Mouse (Mus musculus): ENCODE measurements around the gene Neurog1. TPM values are rescaled to one million over a fixed set of nuclear protein-coding genes. Genes with fewer than 3 reads are reported as not detected.

The Neurog1 gene
- polyA plus RNA-seq, 2 experiments from 2014 or later = not detected

GRCm38 (mm10) chr13:56257469-56258153 is 5.6 kb upstream of the Neurog1 start:
- no peak for ATAC-seq

DNA sequence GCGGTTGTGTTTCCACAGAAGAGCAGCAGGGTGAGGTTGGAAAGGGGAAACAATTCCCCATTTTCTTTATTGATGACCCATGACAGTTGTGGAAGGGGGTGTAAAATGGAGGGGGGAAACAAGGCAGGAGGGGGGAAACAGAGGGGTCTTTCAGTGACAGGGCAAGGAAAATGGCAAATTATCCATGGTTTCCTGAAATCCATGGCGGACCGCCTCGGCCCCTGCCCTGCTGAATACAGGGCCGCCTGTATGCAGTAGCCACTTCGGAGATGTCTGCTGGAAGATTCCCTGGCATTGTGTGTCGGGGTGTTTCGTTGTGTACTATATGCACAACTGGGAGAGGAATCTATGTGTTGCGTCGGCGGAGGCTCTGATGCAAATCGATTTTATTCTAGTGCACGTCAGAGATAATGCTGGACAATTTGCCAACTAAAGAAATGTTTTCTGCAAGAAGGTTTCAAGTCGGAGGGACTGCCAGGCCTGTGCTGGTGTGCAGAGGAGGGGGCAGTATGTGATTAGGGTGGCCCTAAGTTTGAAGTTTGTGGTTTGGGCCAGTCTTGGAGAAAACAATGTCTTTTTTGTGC is 4.8 kb upstream of the Neurog1 start:
- ATAC-seq = no peak

GRCm38 (mm10) chr13:56253379-56253778 is 1.4 kb upstream of the Neurog1 start:
- no peak for ATAC-seq

DNA sequence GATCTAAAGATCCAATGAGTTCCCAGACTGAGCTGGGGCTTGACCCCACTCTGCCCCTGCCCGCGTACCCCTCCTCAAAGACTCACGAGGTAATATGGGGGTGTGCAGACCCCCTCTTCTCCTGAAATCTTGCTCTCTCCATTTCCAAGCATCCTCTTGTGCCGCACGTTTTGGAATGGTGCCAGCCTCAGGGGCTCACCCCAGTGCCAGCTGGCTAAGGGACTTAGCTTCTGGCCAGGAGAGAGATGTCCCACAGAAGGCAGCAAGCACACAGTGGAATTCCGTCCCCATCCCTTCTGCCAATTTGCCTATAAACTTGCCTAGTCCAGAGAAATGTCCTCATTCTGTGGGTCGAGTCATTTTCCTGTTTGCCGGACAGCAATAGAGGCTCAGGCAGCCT is 820 bp upstream of the Neurog1 start:
- ATAC-seq = no peak

GRCm38 (mm10) chr13:56251176-56251923 is 613 bp downstream of the Neurog1 start:
- ATAC-seq = no peak

DNA sequence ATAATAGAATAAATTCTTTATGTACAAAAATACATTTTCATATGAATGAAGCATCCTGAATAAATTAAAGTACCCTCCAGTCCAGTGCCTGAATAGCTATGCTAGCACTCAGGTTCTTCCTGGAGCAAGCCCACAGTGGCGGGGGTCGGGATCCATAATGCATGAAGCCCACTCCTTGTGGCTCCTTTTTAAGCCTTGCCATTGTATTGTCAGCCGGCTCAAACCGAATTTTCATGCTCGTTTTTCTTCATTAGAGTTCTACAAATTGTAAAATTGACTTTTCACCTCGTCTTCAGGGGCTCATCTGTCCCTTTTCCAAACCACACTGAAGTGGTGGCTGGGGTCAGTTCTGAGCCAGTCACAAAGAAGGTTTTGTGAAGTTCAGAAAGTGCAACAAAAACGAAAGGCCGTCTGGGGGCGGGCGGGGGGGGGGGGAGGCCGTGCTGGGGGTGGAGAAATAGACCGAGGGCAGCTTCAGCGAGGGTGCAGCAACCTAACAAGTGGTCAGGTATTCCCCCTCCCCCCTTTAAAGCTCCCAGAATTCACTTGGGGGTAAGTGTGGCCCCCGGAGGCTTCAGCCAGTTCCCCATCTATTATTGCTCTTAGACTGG is 1.3 kb downstream of the Neurog1 start:
- no peak for ATAC-seq

DNA sequence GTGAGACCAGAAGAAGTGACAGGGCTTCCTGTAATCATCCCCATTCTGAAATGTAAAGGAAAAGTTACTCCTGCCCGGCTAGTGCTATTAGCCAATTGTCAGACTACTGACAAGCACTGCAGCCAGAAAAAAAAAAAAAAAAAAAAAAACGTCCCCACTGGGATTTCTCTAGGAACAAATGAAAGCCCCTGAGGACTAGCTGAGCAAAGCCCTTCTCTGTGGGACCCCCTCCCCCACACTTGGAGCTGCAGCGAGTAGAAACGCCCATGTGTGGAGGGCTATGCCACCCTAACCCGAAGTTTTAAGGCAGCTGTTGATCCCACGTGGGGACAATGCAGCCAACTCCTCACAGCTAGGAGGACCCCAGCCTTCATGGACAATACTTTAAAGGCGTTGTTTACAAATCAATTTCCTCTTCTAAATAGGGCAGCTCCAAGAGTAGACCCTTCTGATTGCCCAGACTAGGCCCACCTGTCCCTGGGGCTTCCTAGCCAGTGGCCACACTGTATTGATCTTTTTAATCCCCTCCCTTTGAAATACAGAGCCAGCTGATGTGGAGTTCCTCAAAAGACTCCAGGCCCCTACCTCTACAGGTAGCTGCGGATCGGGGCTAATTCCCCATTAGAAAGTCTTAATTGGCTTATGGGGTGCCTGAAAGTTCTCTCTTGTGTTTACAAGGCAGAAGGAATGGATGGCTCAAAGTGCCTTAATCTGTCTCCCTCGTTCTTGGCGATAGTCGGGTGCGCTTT is 2.2 kb downstream of the Neurog1 start:
- ATAC-seq = no peak

DNA sequence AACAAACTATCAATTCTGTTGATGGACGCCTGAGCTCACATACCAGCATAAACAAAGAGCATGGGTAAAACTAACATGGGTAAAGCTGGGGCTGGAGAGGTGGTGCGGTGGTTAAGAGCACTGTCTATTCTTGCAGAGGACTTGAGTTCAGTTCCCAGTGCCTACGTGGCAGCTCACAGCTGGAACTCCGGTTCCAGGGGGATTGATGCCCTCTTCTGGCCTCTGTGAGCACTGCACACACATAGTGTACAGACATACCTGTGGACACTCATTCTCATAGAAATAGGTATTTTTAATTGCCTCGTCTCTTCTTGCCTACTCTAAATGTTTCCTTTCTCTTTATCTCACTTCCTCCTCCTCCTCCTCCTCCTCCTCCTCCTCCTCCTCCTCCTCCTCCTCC is 8.9 kb downstream of the Neurog1 start:
- no peak for ATAC-seq

- ATAC-seq = no peak
Observed at GRCm38 (mm10) chr13:56240012-56240770, 11.8 kb downstream of the Neurog1 start.

DNA sequence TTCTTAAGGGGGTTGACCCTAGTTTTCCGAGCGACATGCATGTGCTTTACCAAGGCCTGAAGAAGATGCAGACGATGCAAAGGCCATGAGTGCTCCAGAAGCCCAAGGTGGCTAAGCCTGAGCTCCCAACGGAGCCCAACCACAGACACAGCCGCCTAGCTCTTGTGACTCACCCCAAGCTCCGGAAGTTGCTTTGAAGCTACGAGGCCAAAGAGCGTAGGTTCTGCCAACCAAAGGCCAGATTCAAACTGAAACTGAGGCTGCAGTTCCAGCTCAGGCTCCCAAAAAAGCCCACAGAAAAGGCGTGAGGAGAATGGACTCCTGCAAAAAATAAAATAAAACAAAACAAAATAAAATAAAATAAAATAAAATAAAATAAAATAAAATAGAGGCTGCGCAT is 14.1 kb downstream of the Neurog1 start:
- ATAC-seq = no peak

GRCm38 (mm10) chr13:56236194-56236593 is 15.8 kb downstream of the Neurog1 start:
- ATAC-seq = no peak

DNA sequence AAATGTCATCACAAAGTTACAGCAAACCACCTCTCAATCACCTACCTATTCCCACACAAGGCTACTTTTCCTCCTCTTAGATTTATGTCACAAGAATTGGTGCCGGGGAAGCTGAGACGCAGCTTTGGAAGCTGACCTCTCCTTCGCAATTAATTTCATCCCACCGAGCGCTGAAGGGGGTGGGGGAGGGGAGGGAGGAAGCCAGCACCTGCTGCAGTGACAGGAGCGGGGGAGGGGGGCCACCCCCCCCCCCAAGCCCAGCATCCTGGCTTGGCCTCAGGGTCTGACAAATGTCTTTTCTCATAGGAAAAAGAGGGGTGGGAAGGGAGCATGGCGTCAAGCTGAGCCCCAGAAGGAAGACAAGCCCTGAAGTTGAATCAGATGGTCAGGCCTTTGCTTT is 23.2 kb downstream of the Neurog1 start:
- no peak for ATAC-seq

GRCm38 (mm10) chr13:56226175-56226954 is 25.6 kb downstream of the Neurog1 start:
- ATAC-seq = no peak

GRCm38 (mm10) chr13:56223625-56224024 is 28.3 kb downstream of the Neurog1 start:
- no peak for ATAC-seq

- no peak for ATAC-seq
Observed at GRCm38 (mm10) chr13:56222849-56223246, 29.1 kb downstream of the Neurog1 start.

DNA sequence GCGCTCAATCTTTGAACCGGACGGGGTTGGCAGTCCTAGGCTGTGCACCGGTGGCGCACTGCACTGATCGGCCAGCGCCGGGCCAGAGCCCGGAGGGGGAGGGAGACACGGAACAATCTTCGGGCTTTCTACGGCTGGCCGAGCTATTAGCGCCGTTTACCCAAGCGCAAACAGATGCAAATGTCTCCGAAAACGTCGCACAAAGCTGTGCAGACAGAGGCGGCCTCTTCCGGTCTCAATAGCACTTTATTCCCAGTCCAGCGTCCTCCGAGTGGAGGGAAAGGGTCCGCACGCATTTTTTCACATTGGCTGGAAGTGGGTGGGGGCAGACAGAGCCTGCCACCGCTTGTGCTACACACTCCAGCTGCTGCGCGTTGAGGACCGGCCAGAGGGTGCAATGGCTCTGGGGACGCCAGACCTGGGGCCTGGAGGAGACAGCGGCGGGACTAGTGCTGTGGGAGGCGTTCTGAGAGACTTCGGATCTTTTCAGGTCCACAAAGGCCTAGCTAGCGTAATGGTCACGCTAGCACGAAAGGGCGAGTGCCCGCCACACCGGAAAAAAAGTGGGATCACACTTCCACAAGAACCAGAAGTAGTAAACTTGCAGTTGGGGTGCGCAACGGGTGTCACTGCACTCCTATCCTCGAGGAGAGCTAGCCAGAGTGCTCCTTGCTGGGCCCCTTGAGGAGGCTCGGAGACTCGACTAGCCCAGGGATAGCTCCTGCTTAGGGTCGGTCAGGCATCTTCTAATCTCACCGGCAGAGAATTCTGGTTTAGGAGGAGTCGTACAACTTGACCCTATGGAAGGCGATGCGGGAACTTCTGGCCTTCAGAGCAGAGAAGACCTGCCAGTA is 29.7 kb downstream of the Neurog1 start:
- no peak for ATAC-seq

- ATAC-seq = no peak
Observed at GRCm38 (mm10) chr13:56221129-56221910, 30.6 kb downstream of the Neurog1 start.

DNA sequence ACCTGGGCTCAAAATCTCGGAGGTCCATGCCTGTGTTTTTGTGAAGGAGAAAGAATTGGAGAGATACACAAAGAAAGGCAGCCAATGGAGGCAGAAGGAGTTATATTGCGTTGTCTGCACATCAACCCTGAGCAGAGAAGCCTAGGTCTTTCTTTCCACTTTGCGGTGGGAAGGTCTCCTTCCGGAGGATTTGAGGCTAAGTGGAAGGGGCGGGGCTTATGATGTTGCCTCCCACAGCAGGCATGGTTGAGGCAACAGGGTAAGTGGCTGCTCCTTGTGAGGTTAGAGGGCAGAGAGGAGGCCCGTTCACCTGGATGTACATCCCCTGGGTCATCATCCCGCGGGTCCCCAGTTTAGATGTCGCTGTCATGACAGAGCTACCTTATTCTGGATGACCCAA is 32.7 kb downstream of the Neurog1 start:
- peak; percentile 49 for ATAC-seq

DNA sequence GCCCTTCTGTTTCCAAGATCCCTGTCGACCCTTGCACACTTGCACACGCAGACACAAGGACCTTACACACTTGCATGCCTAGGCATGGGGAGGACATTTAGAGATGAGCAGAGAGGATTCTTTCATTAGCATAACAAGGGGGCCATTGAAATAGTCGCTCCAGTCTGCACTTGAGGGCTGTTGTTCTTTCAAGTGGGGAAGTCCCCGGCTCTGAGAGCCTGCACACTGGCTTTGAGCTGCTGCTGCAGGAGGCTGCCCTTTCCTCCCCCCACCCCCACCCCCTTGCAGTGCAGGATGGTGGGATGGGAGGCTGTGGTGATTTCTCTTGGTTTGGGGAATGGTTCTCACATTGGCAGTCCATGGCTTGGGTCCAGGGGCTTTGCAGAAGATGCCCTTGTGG is 35.9 kb downstream of the Neurog1 start:
- ATAC-seq = peak; percentile 52
